Mouse (Mus musculus): ENCODE results near the gene Raet1d. TPM values are rescaled to one million over a fixed set of nuclear protein-coding genes. Genes with fewer than 3 reads are reported as not detected.
A peak's percentile ranks its signal among the peaks of the same experiment; 100 is the strongest.
"Not testable (repeated sequence)": the region's sequence is repeated elsewhere in the genome, so short reads cannot be mapped to it uniquely, and the experiment has no call there.

Gene Raet1d
- polyA plus RNA-seq, 1 experiment from 2014 or later: 13.4 TPM

DNA sequence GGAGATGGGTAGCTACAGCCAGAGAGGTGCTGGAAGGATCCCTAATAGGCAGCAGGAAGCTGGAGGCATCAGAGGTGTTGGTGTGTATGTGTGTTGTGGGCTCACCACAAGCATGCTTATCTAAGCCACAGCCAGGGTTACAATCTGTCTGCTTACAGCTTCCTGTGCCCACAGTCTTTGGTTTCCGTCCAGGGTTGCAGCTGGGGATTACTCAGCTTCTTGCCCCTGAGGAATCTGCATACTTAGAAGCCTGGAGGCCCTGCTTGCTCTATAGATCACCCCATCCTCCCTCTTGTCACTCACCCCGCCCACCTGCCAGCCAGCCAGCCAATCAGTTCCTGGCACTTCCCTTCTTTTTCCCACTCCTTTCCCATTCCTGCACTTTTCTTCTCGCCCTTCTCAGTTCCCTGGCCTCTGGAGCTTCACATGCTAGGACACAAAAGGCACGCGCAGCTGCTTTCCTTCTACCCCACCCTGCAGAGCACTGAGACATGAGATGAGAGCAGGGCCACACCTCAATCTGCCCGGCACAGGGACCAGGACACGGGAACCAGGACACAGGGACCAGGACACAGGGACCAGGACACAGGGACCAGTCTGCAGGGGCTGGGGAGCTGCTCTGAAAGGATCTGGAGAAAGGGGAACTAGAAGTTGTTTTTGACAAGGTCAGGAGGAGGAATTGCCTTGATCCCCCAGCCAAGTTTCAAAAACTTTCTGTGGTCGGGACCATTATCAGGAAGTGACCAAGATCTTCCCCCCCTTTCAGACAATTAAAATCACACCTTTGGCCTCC is 53.5 kb downstream of the Raet1d start:
- H3K9ac ChIP-seq (ENCODE audit: low read depth, low read length); H3K4me3 ChIP-seq (ENCODE audit: low read depth, low read length); H3K27me3 ChIP-seq (ENCODE audit: control insufficient read depth, insufficient read depth, low read length); H3K36me3 ChIP-seq (ENCODE audit: control insufficient read depth, insufficient read depth, low read length); H3K4me1 ChIP-seq (ENCODE audit: control insufficient read depth, insufficient read depth, low read length); H3K4me2 ChIP-seq; H3K27ac ChIP-seq (ENCODE audit: low read depth, low read length); H3K9me3 ChIP-seq (replicated peaks; ENCODE audit: control insufficient read depth, low read length): not testable (repeated sequence)
- 0 out of 2 replicates have a peak, but pooled peaks have one; percentile 35 for ATAC-seq (replicated peaks; ENCODE audit: insufficient number of reproducible peaks, low FRiP score, low TSS enrichment)
- WGBS (ENCODE audit: insufficient replicate concordance): 0% methylated on average over 1 of the region's 8 CpGs

Other genes starting within 250 kb of the Raet1d start
- gene E030030I06Rik, start 211.3 kb upstream of the Raet1d start, polyA plus RNA-seq (2014; fragmentation: Nextera tagmentation; extraction: Ambion mirVana): 14.5 and 19.8 TPM in 2 replicates
- 6.1 and 7.9 TPM in 2 replicates for gene Raet1e, start 202.0 kb upstream of the Raet1d start, polyA plus RNA-seq (2014; fragmentation: Nextera tagmentation; extraction: Ambion mirVana)
- 0.39 and 0.49 TPM in 2 replicates for gene H60b, start 202.0 kb upstream of the Raet1d start, polyA plus RNA-seq (2014; fragmentation: Nextera tagmentation; extraction: Ambion mirVana)

All from heart, embryonic 11.5 days (tissue).